Mouse (Mus musculus) hindbrain, embryonic 11.5 days (tissue): ENCODE data around the gene Mid2. TPM values are rescaled to one million over a fixed set of nuclear protein-coding genes. Genes with fewer than 3 reads are reported as not detected.
"Not testable (repeated sequence)": the region's sequence is repeated elsewhere in the genome, so short reads cannot be mapped to it uniquely, and the experiment has no call there.

Experiments
- ATAC-seq: fragments of 200-750 bp; cut with Nextera tagmentation; 2 replicates; pipeline ENCODE4 v1.8.0; 2017; ENCODE audit warnings: mild to moderate bottlenecking, moderate TSS enrichment, moderate library complexity; ENCODE audit not compliant: low FRiP score
- DNase-seq: peaks from one replicate; pipeline ENCODE4 v3.0.0-alpha.2; 2015; ENCODE audit warnings: low spot score
- H3K27ac ChIP-seq: fragments of 300-500 bp; sonication (generic); 2 replicates; pipeline ENCODE4 v1.5.1; 2014; ENCODE audit warnings: mild to moderate bottlenecking, low read depth, low read length
- H3K27me3 ChIP-seq: fragments of 300-500 bp; sonication (generic); 2 replicates; pipeline ENCODE4 v1.6.1; 2014; ENCODE audit warnings: mild to moderate bottlenecking, low read length, moderate library complexity, mixed read lengths; ENCODE audit not compliant: control insufficient read depth, insufficient read depth
- H3K36me3 ChIP-seq: fragments of 300-500 bp; sonication (generic); 2 replicates; pipeline ENCODE4 v1.6.1; 2014; ENCODE audit warnings: mild to moderate bottlenecking, low read length, moderate library complexity, mixed read lengths; ENCODE audit not compliant: control insufficient read depth, insufficient read depth
- H3K4me1 ChIP-seq: fragments of 300-500 bp; sonication (generic); replicated peaks from 2 replicates; pipeline ENCODE4 v1.6.1; 2014; ENCODE audit warnings: low read length, mixed read lengths; ENCODE audit not compliant: control insufficient read depth, insufficient read depth
- H3K4me2 ChIP-seq: fragments of 300-500 bp; sonication (generic); replicated peaks from 2 replicates; pipeline ENCODE4 v1.6.1; 2014; ENCODE audit warnings: mild to moderate bottlenecking, low read depth, low read length
- H3K4me3 ChIP-seq: fragments of 300-500 bp; sonication (generic); 2 replicates; pipeline ENCODE4 v1.5.1; 2014; ENCODE audit warnings: low read depth, low read length
- H3K9ac ChIP-seq: fragments of 300-500 bp; sonication (generic); 2 replicates; pipeline ENCODE4 v1.6.1; 2014; ENCODE audit warnings: low read depth, low read length
- H3K9me3 ChIP-seq: fragments of 300-500 bp; sonication (generic); 2 replicates; pipeline ENCODE4 v1.6.1; 2016; ENCODE audit warnings: low read length; ENCODE audit not compliant: control insufficient read depth
- WGBS: fragments of 180-500 bp; shearing (Covaris S2); extraction: QIAGEN DNeasy Blood & Tissue Kit; methylation state at CpG from one replicate; pipeline ENCODE4 v1.1.7; 2014; 5-methylcytosine and 5-hydroxymethylcytosine counted together
- polyA plus RNA-seq: library from polyadenylated mRNA; unstranded; fragments of >200 nt; fragmentation: Nextera tagmentation; extraction: Ambion mirVana; gene quantifications from 2 replicates; pipeline ENCODE4 v1.2.1, GENCODE M21; 2014

Mid2 gene
- polyA plus RNA-seq, 1 experiment from 2014 or later: 3.0 TPM

DNA sequence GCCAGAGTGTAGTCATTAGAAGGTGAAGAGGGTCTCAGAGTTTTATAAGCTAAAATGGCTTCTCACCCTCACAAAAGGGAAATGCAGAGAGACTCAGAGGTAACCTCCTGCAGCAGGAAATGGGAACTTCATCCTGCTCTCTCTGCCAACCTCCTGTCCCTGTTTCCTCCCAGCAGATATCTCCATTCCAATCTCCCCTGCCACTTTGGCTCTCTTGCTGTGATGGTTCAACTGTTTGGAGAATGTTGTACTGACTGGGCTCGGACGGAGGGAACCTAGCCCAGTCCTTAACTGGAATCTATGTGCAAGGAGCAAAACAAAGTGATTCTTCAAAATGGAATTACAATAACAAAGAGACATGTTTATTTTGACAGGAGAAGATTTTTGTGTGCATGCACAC is 23.9 kb downstream of the Mid2 start:
- Histone ChIP-seq H3K4me2 (no peak overlapping the region), H3K4me3 (no peak overlapping the region), H3K36me3 (no peaks in the 10 kb centered on the region), H3K4me1 (no peaks in the 10 kb centered on the region), H3K9ac (no peak overlapping the region), H3K9me3 (no peaks in the 10 kb centered on the region), H3K27ac (no peak overlapping the region), H3K27me3 (peaks cover 3% of the 10 kb centered on the region; the same call in 1 of the 2 replicates)
- DNase-seq: no peak
- ATAC-seq: no peak
- 96% methylated on average over 2 of the region's 2 CpGs for WGBS

GRCm38 (mm10) chrX:140697872-140698463 is 33.6 kb downstream of the Mid2 start:
- ATAC-seq, H3K9me3 ChIP-seq, H3K4me2 ChIP-seq, H3K4me1 ChIP-seq, H3K27me3 ChIP-seq, DNase-seq, H3K4me3 ChIP-seq, H3K9ac ChIP-seq, H3K27ac ChIP-seq, H3K36me3 ChIP-seq: not testable (repeated sequence)
- WGBS: 57% methylated on average over 6 of the region's 7 CpGs

GRCm38 (mm10) chrX:140703224-140703623 is 38.8 kb downstream of the Mid2 start:
- no peaks in the 10 kb centered on the region for H3K36me3 ChIP-seq
- H3K27me3 ChIP-seq: peaks cover 2% of the 10 kb centered on the region; the same call in 1 of the 2 replicates
- no peak overlapping the region for H3K27ac ChIP-seq
- H3K4me2 ChIP-seq: no peak overlapping the region
- no peak for ATAC-seq
- no peak overlapping the region for H3K9ac ChIP-seq
- no peak for DNase-seq
- H3K4me1 ChIP-seq: no peaks in the 10 kb centered on the region
- WGBS: 100% methylated on average over 1 of the region's 1 CpGs
- no peak overlapping the region for H3K4me3 ChIP-seq
- no peaks in the 10 kb centered on the region for H3K9me3 ChIP-seq

- 88% methylated on average over 4 of the region's 4 CpGs for WGBS
- DNase-seq: no peak
- Histone ChIP-seq H3K27me3 (no peaks in the 10 kb centered on the region), H3K4me1 (no peaks in the 10 kb centered on the region), H3K4me2 (no peak overlapping the region), H3K36me3 (no peaks in the 10 kb centered on the region), H3K4me3 (no peak overlapping the region), H3K27ac (no peak overlapping the region), H3K9ac (no peak overlapping the region), H3K9me3 (no peaks in the 10 kb centered on the region)
- no peak for ATAC-seq
Measured at GRCm38 (mm10) chrX:140706077-140706476, 41.7 kb downstream of the Mid2 start.

DNA sequence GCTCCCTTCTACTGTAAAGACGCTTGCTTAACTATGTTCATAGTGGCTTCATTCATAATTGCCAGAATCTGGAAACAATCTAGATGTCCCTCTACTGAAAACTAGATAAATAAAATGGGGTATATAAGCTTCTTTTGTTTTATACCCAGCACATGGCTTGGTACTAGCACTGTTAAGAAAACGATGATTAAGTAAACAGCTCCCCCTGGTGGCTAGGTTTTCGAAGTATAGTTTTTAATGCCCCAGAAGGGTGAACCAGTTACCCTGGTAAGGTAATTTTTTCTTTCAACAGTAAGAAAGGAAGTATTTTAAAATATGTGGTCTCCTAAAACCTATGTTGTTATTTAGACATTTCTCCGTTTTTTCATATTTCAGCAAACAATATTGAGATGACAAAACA is 58.0 kb downstream of the Mid2 start:
- no peak overlapping the region for H3K4me3 ChIP-seq
- H3K27ac ChIP-seq: no peak overlapping the region
- WGBS: 38% methylated on average over 4 of the region's 4 CpGs
- no peak overlapping the region for H3K9ac ChIP-seq
- H3K9me3 ChIP-seq: no peaks in the 10 kb centered on the region
- no peaks in the 10 kb centered on the region for H3K27me3 ChIP-seq
- ATAC-seq (no peak), DNase-seq (peak; percentile 43)
- no peak overlapping the region for H3K4me2 ChIP-seq
- H3K4me1 ChIP-seq: no peaks in the 10 kb centered on the region
- no peaks in the 10 kb centered on the region for H3K36me3 ChIP-seq

DNA sequence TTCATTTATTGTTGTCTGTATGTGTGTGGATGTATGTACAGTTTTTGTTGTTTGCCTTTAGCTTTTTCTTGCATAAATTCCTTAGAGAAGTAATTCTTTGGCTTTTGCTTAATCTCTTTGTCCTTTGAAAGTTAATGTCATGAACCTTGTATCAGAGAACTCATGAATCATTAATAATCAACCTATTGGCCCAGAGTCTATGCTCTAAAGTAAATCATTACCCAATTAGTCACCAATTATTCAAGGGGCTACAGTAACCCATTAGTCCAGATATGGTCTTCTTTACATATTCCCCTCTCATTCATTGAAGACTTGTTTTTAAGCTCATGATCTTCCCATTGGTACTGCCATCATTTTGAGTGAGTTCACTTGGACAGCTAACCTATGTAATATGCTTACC is 74.6 kb downstream of the Mid2 start:
- Histone ChIP-seq H3K36me3 (no peaks in the 10 kb centered on the region), H3K9me3 (no peaks in the 10 kb centered on the region), H3K27me3 (peaks cover 3% of the 10 kb centered on the region; the same call in 1 of the 2 replicates), H3K27ac (no peak overlapping the region), H3K9ac (no peak overlapping the region), H3K4me1 (no peaks in the 10 kb centered on the region), H3K4me3 (no peak overlapping the region), H3K4me2 (no peak overlapping the region)
- ATAC-seq (no peak), DNase-seq (no peak)

DNA sequence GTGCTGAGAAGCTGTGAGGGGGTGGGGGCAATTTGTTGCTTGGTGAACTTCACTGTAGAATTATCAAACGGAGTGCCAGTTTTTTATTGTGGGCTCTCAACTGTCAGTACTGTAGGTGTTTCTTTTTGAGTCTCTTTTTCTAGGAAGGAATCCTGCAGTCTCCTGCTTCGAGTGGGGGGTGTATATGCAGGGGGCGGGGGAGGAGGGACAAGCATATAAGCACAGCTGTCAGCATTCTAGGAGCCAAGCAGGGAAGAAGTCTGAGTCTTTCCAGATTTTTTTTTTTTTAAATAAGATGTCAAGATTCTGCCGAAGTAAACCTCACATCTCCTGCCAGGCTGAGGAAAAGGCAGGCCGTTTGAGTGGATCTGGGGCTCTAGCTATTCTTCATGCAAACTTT is 78.8 kb downstream of the Mid2 start:
- DNase-seq (no peak), ATAC-seq (no peak)
- no peak overlapping the region for H3K9ac ChIP-seq
- no peaks in the 10 kb centered on the region for H3K9me3 ChIP-seq
- no peak overlapping the region for H3K27ac ChIP-seq
- H3K27me3 ChIP-seq: peaks cover 3% of the 10 kb centered on the region; the same call in 1 of the 2 replicates
- H3K4me3 ChIP-seq: no peak overlapping the region
- H3K4me1 ChIP-seq: no peaks in the 10 kb centered on the region
- 57% methylated on average over 5 of the region's 5 CpGs for WGBS
- H3K4me2 ChIP-seq: no peak overlapping the region
- no peaks in the 10 kb centered on the region for H3K36me3 ChIP-seq

DNA sequence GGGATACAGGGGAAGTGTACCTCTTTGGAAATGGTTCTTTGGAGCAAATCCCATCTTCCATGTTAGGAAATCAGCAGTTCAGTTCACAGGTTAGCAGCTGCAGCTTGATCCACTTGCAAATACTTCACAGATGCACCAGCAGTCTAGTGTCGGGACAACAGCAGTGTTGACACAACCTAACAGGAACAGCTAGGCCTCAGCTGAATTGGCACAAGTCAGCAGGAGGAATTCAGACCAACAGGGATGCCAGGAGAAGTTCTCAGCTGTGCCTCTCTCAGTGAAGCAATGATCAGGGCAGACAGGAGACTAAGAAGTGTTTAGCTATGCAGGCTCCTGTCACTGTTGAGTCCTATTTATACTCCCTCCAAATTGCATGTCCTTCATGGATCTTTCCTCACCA is 105.4 kb downstream of the Mid2 start:
- ATAC-seq: no peak
- WGBS: 87% methylated on average over 1 of the region's 1 CpGs

DNA sequence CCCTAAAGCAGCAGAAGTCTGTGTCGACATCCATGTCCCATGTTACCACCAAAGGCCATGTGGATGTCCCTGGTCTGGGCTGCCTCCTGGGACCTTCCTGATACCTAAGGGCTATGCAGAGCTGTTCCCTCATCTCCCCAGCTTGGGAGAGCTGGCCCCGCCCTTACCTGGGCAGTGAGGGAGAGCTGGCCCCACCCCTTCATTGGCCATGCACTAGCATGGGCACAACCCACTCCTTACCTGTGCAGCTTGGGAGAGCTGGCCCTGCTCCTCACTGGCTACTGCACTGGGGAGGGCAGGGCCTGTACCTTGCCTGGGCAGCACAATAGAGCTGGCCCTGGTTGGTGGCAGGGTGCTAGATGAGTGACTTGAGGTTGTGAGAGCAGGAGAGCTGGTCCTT is 140.9 kb downstream of the Mid2 start:
- 0 out of 2 replicates have a peak, but pooled peaks cover 4% of the 10 kb centered on the region for H3K27me3 ChIP-seq
- DNase-seq: no peak
- WGBS: 88% methylated on average over 2 of the region's 2 CpGs

More for the DNA sequence above, 105.4 kb downstream of the Mid2 start:
- H3K36me3 ChIP-seq: no peaks in the 10 kb centered on the region
- no peaks in the 10 kb centered on the region for H3K9me3 ChIP-seq
- no peak overlapping the region for H3K4me3 ChIP-seq
- H3K27me3 ChIP-seq: peaks cover 2% of the 10 kb centered on the region; the same call in 1 of the 2 replicates
- no peaks in the 10 kb centered on the region for H3K4me1 ChIP-seq
- no peak overlapping the region for H3K27ac ChIP-seq
- no peak overlapping the region for H3K4me2 ChIP-seq
- DNase-seq: no peak
- H3K9ac ChIP-seq: no peak overlapping the region

More for the DNA sequence above, 140.9 kb downstream of the Mid2 start:
- Histone ChIP-seq H3K36me3 (no peaks in the 10 kb centered on the region), H3K9ac (no peak overlapping the region), H3K27ac (no peak overlapping the region), H3K4me3 (no peak overlapping the region), H3K4me1 (no peaks in the 10 kb centered on the region), H3K9me3 (no peaks in the 10 kb centered on the region), H3K4me2 (no peak overlapping the region)
- no peak for ATAC-seq
